Mouse (Mus musculus): Measurements from ENCODE around the gene Bcl7c.

DNA sequence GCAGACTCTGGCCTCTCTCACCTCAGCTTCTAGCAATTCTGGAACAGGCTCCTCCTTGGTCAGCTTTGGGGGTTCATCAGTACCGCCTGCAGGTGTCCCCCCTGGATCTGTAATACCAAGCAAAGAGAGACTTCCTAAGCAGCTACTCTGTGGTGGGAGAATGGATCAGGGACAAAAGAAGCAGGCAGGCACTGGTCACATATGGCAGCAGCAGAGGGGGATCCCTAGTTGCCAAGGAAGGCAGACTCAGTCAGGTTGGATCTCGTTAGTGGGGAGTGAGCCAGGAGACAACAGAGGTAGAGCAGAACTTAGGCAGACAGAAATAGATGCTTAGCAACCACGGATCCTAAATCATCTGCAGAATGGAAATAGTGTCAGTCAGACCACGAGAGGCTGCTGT is 3.0 kb downstream of the Bcl7c start:
- TF ChIP-seq CTCF (IDR thresholded peaks at IDR 0.05; ENCODE audit: low read depth, low read length) (no peak), POLR2A (IDR thresholded peaks at IDR 0.05; ENCODE audit: extremely low read depth, insufficient read depth, low read length) (no peak)
